Mouse (Mus musculus) stomach, embryonic 16.5 days (tissue): ENCODE results near the gene Pitpnm3. TPM values are rescaled to one million over a fixed set of nuclear protein-coding genes. Genes with fewer than 3 reads are reported as not detected.

ENCODE experiments used
- ATAC-seq: fragments of 200-750 bp; cut with Nextera tagmentation; 2 replicates; pipeline ENCODE4 v1.8.0; 2017; ENCODE audit warnings: moderate number of reproducible peaks, moderate TSS enrichment; ENCODE audit not compliant: insufficient read depth, low FRiP score
- H3K27ac ChIP-seq: fragments of 300-500 bp; sonication (generic); 2 replicates; pipeline ENCODE4 v1.5.1; 2014; ENCODE audit warnings: low read length
- H3K27me3 ChIP-seq: fragments of 300-500 bp; sonication (generic); 2 replicates; pipeline ENCODE4 v1.6.1; 2014; ENCODE audit warnings: low read length, control low read depth, mixed read lengths; ENCODE audit not compliant: control insufficient read depth, insufficient read depth
- H3K36me3 ChIP-seq: fragments of 300-500 bp; sonication (generic); 2 replicates; pipeline ENCODE4 v1.6.1; 2014; ENCODE audit warnings: low read length; ENCODE audit not compliant: control insufficient read depth, insufficient read depth
- H3K4me1 ChIP-seq: fragments of 300-500 bp; sonication (generic); 2 replicates; pipeline ENCODE4 v1.6.1; 2014; ENCODE audit warnings: low read length, control low read depth, mixed read lengths; ENCODE audit not compliant: control insufficient read depth, insufficient read depth
- H3K4me2 ChIP-seq: fragments of 300-500 bp; sonication (generic); 2 replicates; pipeline ENCODE4 v1.6.1; 2014; ENCODE audit warnings: low read depth, low read length, mixed read lengths
- H3K4me3 ChIP-seq: fragments of 300-500 bp; sonication (generic); replicated peaks from 2 replicates; pipeline ENCODE4 v1.5.1; 2014; ENCODE audit warnings: mild to moderate bottlenecking, low read length
- H3K9ac ChIP-seq: fragments of 300-500 bp; sonication (generic); 2 replicates; pipeline ENCODE4 v1.6.1; 2014; ENCODE audit warnings: low read length
- H3K9me3 ChIP-seq: fragments of 300-500 bp; sonication (generic); replicated peaks from 2 replicates; pipeline ENCODE4 v1.6.1; 2016; ENCODE audit warnings: low read length, control low read depth; ENCODE audit not compliant: control insufficient read depth
- WGBS: fragments of 180-500 bp; shearing (Covaris S2); extraction: QIAGEN DNeasy Blood & Tissue Kit; methylation state at CpG from one replicate; pipeline ENCODE4 v1.1.7; 2014; 5-methylcytosine and 5-hydroxymethylcytosine counted together
- polyA plus RNA-seq: library from polyadenylated mRNA; unstranded; fragments of >200 nt; fragmentation: Nextera tagmentation; extraction: Ambion mirVana; gene quantifications from 2 replicates; pipeline ENCODE4 v1.2.1, GENCODE M21; 2015

The Pitpnm3 gene
- polyA plus RNA-seq, 1 experiment from 2014 or later: 0.63 TPM

- H3K9ac ChIP-seq: no peak overlapping the region
- ATAC-seq: peak; percentile 14; the same call in 1 of the 2 replicates
- no peak overlapping the region for H3K27ac ChIP-seq
- no peaks in the 10 kb centered on the region for H3K9me3 ChIP-seq
- no peaks in the 10 kb centered on the region for H3K4me1 ChIP-seq
- H3K4me2 ChIP-seq: no peak overlapping the region; the same call in 1 of the 2 replicates
- H3K36me3 ChIP-seq: no peaks in the 10 kb centered on the region
- WGBS: 17% methylated on average over 23 of the region's 23 CpGs
- H3K4me3 ChIP-seq: no peak overlapping the region
- peaks cover 5% of the 10 kb centered on the region; the same call in 1 of the 2 replicates for H3K27me3 ChIP-seq
Measured at GRCm38 (mm10) chr11:72029143-72029542, 106.4 kb downstream of the Pitpnm3 start.

- Histone ChIP-seq H3K4me3 (no peak overlapping the region), H3K9ac (no peak overlapping the region), H3K4me1 (peaks cover 5% of the 10 kb centered on the region; the same call in 1 of the 2 replicates), H3K36me3 (no peaks in the 10 kb centered on the region), H3K27ac (no peak overlapping the region), H3K4me2 (no peak overlapping the region), H3K9me3 (no peaks in the 10 kb centered on the region), H3K27me3 (peaks cover 5% of the 10 kb centered on the region; the same call in 1 of the 2 replicates)
- ATAC-seq: no peak
- WGBS: 63% methylated on average over 9 of the region's 9 CpGs
Measured at GRCm38 (mm10) chr11:72027836-72028235, 107.7 kb downstream of the Pitpnm3 start.

GRCm38 (mm10) chr11:72026516-72026915 is 109.1 kb downstream of the Pitpnm3 start:
- Histone ChIP-seq H3K27ac (no peak overlapping the region), H3K9ac (no peak overlapping the region), H3K36me3 (no peaks in the 10 kb centered on the region), H3K9me3 (no peaks in the 10 kb centered on the region), H3K4me1 (peaks cover 8% of the 10 kb centered on the region; the same call in 1 of the 2 replicates), H3K4me3 (no peak overlapping the region), H3K4me2 (no peak overlapping the region), H3K27me3 (peaks cover 5% of the 10 kb centered on the region; the same call in 1 of the 2 replicates)
- no peak for ATAC-seq
- WGBS: 93% methylated on average over 9 of the region's 9 CpGs

- H3K9me3 ChIP-seq: no peaks in the 10 kb centered on the region
- WGBS: 38% methylated on average over 5 of the region's 5 CpGs
- H3K36me3 ChIP-seq: no peaks in the 10 kb centered on the region
- peaks cover 8% of the 10 kb centered on the region; the same call in 1 of the 2 replicates for H3K4me1 ChIP-seq
- H3K4me2 ChIP-seq: no peak overlapping the region
- H3K4me3 ChIP-seq: no peak overlapping the region
- peaks cover 5% of the 10 kb centered on the region; the same call in 1 of the 2 replicates for H3K27me3 ChIP-seq
- no peak for ATAC-seq
- no peak overlapping the region for H3K27ac ChIP-seq
- no peak overlapping the region for H3K9ac ChIP-seq
Measured at GRCm38 (mm10) chr11:72025843-72026242, 109.7 kb downstream of the Pitpnm3 start.

GRCm38 (mm10) chr11:72024193-72024781 is 111.3 kb downstream of the Pitpnm3 start:
- 0 out of 2 replicates have a peak, but pooled peaks have one; percentile 11 for ATAC-seq
- Histone ChIP-seq H3K9me3 (no peaks in the 10 kb centered on the region), H3K27ac (no peak overlapping the region), H3K27me3 (no peaks in the 10 kb centered on the region; the same call in 1 of the 2 replicates), H3K4me3 (no peak overlapping the region), H3K4me2 (no peak overlapping the region), H3K9ac (no peak overlapping the region), H3K4me1 (peaks cover 8% of the 10 kb centered on the region; the same call in 1 of the 2 replicates), H3K36me3 (no peaks in the 10 kb centered on the region)
- 18% methylated on average over 5 of the region's 5 CpGs for WGBS

GRCm38 (mm10) chr11:72023581-72023980 is 112.0 kb downstream of the Pitpnm3 start:
- 29% methylated on average over 9 of the region's 10 CpGs for WGBS
- Histone ChIP-seq H3K27ac (no peak overlapping the region), H3K4me2 (no peak overlapping the region), H3K27me3 (no peaks in the 10 kb centered on the region), H3K4me3 (no peak overlapping the region), H3K9ac (no peak overlapping the region), H3K4me1 (peaks cover 8% of the 10 kb centered on the region; the same call in 1 of the 2 replicates), H3K9me3 (no peaks in the 10 kb centered on the region), H3K36me3 (no peaks in the 10 kb centered on the region)
- no peak for ATAC-seq

GRCm38 (mm10) chr11:72022827-72023226 is 112.8 kb downstream of the Pitpnm3 start:
- no peak overlapping the region for H3K4me3 ChIP-seq
- 63% methylated on average over 6 of the region's 6 CpGs for WGBS
- H3K27ac ChIP-seq: peak overlapping the region; percentile 55
- H3K9ac ChIP-seq: no peak overlapping the region
- H3K27me3 ChIP-seq: no peaks in the 10 kb centered on the region
- peak; percentile 65; the same call in 1 of the 2 replicates for ATAC-seq
- peaks cover 8% of the 10 kb centered on the region; the same call in 1 of the 2 replicates for H3K4me1 ChIP-seq
- H3K36me3 ChIP-seq: no peaks in the 10 kb centered on the region
- no peak overlapping the region for H3K4me2 ChIP-seq
- H3K9me3 ChIP-seq: no peaks in the 10 kb centered on the region

GRCm38 (mm10) chr11:72021015-72021414 is 114.6 kb downstream of the Pitpnm3 start:
- Histone ChIP-seq H3K27ac (no peak overlapping the region), H3K27me3 (no peaks in the 10 kb centered on the region), H3K9ac (no peak overlapping the region), H3K36me3 (no peaks in the 10 kb centered on the region), H3K4me1 (peaks cover 8% of the 10 kb centered on the region; the same call in 1 of the 2 replicates), H3K4me2 (no peak overlapping the region), H3K4me3 (no peak overlapping the region), H3K9me3 (no peaks in the 10 kb centered on the region)
- ATAC-seq: no peak
- 52% methylated on average over 4 of the region's 4 CpGs for WGBS

- no peaks in the 10 kb centered on the region for H3K36me3 ChIP-seq
- no peak overlapping the region for H3K4me2 ChIP-seq
- H3K4me3 ChIP-seq: no peak overlapping the region
- H3K4me1 ChIP-seq: peaks cover 2% of the 10 kb centered on the region; the same call in 1 of the 2 replicates
- H3K9ac ChIP-seq: no peak overlapping the region
- H3K27me3 ChIP-seq: no peaks in the 10 kb centered on the region
- no peak for ATAC-seq
- H3K9me3 ChIP-seq: no peaks in the 10 kb centered on the region
- H3K27ac ChIP-seq: no peak overlapping the region
- WGBS: 73% methylated on average over 9 of the region's 9 CpGs
Measured at GRCm38 (mm10) chr11:72017253-72017601, 118.4 kb downstream of the Pitpnm3 start.
